Mouse (Mus musculus) cerebellum, adult 8-10 months (tissue): ENCODE measurements at regions not wholly inside any gene's neighbourhood (a gene's known extent, or its start where the extent isn't known, plus 50 kb on each side); places are given as distances from the start of the nearest gene placed in this dataset.

Source experiments
- DNase-seq: peaks from one replicate; pipeline ENCODE4 v3.0.0; 2022

- no peak for DNase-seq
These were observed 180.6 kb downstream of the Qdpr start for GRCm38 (mm10) chr5:45269391-45269790.

GRCm38 (mm10) chr5:45266914-45267313 lies 183.1 kb downstream of the Qdpr start:
- no peak for DNase-seq

- DNase-seq, result no peak
These were observed 191.6 kb downstream of the Qdpr start for GRCm38 (mm10) chr5:45258486-45258885.

DNA sequence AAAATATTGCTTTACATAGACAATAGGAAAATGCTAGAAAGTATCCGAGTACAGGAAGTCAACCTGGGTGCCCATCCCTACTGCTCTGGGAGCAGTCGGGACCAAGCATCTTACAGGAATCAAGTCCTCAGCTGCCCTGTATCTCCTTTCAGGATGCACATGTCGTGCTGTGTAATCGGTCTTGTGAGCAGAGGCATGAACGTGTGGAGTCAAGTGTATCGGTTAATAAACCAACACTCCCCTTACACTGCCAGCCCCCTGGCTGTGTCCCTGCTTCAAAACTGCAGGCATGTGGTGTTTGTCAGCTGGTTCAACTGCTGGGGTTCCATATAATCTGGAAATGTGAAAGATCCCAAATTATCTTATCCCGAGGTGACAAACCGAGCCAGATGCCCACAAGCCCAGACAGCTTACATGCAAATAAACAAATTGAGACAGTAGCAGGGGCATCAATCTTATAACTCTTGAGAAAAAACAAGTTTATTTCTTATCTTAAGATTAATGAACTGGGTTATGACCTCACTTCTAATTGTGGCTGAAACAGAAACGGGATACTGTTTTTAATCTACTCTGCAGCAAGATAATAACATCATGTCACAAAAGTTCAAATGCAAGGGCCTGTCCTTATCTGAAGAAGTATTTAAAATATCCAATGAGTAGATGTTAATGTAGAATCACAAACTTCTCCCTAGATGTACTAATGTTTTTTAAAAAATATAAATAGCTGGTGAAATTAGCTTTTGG lies 193.6 kb downstream of the Qdpr start:
- no peak for DNase-seq

GRCm38 (mm10) chr5:45231856-45232255 lies 218.2 kb downstream of the Qdpr start:
- DNase-seq, result no peak

- DNase-seq, result no peak
These were observed 219.9 kb downstream of the Qdpr start for GRCm38 (mm10) chr5:45230097-45230496.

DNA sequence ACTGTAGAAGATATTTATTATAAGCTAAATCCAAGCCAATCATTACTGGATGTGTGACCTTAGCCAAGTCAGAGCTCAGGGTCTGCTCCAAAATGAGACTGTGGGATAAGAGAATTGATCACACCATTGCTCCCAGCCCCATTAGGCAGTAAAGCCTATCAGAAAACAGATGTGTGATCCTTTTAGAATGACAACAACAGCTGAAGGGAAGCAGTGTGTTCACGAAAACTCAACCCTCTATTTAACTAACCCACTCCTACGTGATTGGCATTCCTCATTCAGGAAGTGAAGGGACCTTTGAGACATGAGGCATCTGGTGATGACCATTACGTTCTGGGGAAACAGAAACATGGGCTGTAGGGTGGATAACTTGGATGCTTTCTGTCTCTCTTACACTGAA lies 220.6 kb downstream of the Qdpr start:
- no peak for DNase-seq

DNA sequence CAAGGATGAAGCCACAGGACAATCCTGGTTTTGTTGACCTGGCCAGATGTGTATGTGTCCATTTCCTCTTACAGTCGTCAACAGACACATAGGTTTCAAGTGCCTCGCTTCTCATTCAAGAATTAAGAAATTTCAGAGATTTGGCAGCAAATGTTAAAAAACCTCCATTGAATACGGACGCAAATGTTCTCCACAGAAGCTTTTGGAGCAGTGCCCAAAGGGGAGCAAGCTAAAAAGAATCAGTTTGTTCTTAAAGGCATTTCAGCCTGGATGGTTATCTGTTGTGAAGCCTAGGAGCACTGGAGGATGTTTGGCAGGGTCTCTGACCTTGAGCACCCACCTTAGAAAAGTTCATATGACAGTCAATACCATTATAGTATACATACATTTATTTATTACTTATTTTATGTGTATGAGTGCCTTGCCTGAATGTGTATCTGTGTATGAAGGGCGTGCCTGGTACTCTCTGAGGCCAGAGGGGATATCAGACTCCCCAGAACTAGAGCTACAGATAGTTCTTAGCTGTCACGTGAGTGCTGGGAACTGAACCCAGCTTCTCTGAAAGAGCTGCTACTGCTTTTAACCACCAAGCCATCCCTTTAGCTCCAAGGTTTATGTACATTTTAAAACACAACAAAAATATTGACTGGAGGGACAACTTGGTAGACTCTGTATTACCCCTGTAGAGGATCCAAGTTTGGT lies 221.7 kb downstream of the Qdpr start:
- DNase-seq, result no peak

DNA sequence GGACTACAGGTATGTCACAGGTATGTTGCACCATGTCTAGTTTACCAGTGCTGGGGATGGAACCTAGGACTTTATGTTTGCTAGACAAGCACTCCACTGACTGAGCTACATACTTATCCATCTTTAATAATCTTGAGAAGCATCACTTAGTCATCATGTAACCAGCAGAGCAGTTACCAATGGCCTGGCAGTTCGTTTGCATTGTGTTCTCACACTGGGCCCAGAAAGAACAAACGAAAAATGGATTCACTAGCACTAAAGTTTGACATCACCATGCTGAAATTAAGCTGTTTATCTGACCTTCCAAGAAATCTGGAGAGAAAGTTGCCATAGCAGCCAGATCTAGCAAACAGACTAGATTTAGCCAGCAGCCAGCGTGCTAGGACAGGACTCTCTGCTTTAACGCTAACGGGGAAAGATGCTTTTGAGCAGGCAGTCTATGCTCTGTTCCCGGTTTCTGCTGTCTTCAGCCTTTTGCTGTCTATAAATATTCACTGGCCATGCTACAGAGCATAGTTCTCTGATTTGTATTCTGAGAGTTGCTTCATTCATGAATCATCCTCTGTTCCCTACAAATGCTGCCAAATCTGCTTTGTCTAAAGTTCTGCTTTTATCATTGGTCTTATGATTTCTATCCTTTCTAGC lies 229.6 kb downstream of the Qdpr start:
- no peak for DNase-seq

- DNase-seq, result no peak
These were observed 230.5 kb downstream of the Qdpr start for GRCm38 (mm10) chr5:45219558-45219957.

DNA sequence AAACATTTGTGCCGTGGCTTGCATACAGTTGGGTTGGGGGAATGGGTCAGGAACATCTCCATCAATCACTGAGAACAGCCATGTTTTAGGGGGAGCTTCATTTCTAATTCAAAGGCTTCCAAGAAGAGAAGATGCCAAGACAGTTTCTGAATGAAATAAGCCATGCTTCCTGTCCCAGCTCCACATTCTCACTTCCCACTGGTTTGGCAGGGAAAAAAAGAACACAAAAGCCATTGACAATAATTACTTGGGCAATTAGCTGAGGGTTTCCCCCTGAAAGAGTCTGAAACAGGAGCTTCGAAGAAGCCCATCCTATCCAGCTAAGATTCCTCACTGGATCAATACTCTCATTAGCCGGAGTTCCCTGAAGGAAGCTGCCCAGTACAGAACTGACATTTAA lies 230.9 kb downstream of the Qdpr start:
- no peak for DNase-seq

- no peak for DNase-seq
These were observed 235.6 kb downstream of the Qdpr start for GRCm38 (mm10) chr5:45214475-45214874.

DNA sequence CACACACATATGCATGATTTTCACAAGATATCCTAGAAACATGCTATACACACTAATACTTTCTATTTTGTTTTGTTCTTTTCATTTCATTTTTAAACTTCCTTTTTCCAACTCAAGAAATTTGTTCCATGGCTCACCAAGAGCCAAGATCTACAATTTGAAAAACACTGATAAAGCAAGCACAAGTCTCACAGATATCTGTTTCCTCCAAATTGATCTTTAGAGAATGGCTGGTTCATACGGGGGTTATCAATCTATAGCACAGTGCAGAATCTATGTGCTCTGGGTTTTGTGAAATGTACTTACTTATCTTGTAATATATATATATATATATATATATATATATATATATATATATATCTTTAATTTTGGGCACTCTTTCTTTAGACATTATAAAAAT lies 251.6 kb downstream of the Qdpr start:
- DNase-seq, result no peak

DNA sequence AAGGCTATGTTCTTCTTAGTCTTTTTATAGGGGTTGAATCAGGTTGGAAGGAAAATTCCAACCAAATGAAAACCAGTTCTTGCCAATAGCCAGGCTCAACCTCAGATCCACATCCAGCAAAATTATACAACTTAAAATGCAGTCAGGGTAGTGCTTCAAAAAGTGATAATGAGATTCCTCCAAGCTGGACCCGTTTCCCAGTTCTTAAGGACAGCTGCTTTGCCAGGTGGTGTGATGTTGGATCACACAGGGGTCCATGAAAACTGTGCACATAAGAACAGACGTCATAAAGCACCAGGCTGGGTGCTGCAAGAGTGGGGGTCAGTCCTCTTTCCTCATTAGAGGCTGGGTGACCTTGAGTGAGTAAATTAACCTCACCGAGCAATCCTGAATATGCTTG lies 253.9 kb downstream of the Qdpr start:
- DNase-seq, result no peak

- no peak for DNase-seq
These were observed 257.7 kb downstream of the Qdpr start for GRCm38 (mm10) chr5:45192287-45192686.

DNA sequence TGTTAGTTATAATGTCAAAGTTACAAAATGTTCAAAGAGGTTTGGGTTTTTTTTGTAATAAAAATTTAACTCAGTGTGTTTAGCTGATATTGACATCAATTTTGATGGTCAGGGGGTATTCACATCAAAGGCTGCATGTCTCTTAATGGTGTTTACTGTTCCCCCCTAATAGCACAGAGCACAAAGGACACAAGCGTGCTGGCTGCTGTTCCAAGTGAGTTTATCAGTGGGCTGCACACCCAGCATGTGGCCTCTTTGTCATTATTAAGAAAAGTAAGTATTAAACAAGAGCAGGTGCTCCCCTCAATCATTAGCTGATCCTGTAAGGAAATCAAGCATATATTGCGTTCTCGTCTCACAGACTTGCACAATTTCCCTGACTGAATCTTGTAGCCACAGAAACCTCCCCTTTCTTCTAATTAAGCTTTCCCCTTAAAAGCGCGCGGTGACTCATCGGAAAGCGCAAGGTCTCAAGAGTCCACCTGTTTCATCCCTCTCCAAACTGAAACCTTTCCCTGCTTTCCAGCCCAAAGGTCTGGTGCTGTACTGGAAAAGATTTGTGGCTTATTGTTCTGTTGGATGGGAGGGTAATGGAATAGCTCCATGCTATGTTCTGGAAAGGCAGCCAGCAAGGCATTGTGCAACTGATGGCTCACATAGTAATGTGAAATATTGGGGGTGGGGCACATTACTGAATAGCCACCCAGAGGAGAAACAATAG lies 276.8 kb downstream of the Qdpr start:
- no peak for DNase-seq

DNA sequence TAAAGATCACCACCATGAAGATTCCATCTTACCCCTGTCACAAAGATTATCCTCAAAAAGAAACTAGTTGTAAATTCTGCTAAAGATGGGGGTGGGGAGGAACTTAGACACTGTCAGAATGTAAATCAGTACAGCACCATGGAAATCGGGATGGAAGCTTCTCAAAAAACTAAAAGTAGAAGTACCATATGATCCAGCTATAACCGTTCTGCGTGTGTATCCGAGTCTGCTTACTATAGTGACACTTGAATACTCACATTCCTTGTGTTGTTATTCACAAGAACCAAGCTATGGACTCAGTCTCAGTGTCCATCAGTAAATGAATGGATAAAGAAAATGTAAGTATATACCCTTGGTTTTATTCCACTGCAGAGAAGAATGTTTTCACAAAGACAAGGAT lies 290.8 kb downstream of the Qdpr start:
- DNase-seq, result no peak

- no peak for DNase-seq
These were observed 295.1 kb downstream of the Qdpr start for GRCm38 (mm10) chr5:45154936-45155335.

- DNase-seq, result no peak
These were observed 305.9 kb downstream of the Qdpr start for GRCm38 (mm10) chr5:45144186-45144585.

DNA sequence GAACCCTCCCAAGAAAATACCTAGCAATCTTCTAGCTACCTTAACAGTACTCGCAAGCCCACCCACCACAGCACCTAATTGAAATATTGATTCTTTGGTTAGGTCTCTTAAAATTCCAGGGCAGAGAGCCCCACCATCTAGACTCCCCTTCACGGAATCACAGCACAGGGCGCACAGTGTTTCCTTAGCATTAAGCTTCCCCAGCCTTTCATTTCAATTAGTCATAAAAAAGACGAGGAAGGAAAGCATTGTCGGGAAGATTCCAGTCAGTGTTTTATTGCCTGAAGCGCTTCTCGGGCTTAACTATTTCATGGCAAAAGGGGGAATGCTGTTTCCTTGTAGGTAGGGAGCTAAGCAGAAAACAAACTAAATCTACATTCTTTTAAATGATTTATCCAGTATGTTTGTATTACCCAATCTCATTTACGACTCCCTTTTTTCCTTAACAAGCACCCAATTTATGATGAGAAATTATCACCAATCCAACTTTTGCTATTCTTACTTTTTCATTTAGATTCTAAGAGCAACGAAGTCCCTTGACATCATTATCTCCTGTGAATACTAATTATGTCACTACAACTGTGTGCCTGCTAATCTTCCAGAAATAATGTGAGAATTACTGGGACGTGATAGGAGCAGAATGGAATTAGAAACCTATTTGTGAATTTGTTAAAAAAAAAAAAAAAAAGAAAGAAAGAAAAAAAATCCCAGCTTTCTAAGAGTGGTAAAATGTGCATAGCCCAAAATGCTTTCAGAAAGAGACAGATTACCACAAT lies 312.6 kb downstream of the Qdpr start:
- no peak for DNase-seq

DNA sequence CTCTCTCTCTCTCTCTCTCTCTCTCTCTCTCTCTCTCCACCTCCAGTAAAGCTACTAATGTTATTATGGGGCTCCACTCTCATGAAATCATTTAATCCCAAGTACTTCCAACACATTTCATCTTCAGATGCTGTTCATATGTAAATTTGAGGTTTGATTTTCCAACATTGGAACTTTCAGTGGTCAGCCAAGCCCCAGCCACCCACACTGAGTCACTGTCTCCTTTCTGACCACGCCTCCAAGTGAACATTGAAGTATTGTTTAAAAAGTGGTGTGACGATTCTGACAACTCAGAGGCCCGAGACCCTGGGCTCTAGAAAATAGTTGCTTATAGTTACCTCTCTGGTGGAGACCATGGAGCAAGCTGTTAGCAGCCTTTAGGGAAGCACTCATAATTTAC lies 313.3 kb downstream of the Qdpr start:
- no peak for DNase-seq

DNA sequence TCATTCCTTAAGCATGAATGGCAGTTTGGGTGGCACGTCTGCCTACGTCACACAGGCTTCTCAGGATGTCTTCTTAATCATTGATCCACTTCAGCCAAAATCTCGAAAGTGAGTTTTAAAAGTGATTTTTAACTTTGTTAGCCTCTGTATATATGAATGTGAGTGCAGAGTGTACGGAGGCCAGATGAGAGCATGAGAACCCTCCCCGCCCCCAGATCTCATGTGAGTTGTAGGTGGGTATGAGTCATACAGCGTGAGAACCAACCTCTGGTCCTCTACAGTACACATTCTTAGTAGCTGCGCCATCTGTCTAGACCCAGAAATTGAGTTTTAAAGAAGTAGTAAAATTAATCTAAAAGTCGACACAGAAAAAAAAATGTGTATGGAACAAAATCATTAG lies 322.1 kb downstream of the Qdpr start:
- DNase-seq, result no peak
